Mouse (Mus musculus) adrenal gland, postnatal 36 days (tissue): ENCODE data around the gene Frmd4b. TPM values are rescaled to one million over a fixed set of nuclear protein-coding genes. Genes with fewer than 3 reads are reported as not detected.
"Not testable (repeated sequence)": the region's sequence is repeated elsewhere in the genome, so short reads cannot be mapped to it uniquely, and the experiment has no call there.

Experiments used
- DNase-seq, 2 experiments: peaks; one replicate each; pipeline ENCODE4 v3.0.0; 2021; ENCODE audit warnings: mixed read lengths in 1 of 2
- total RNA-seq, 2 experiments: library from RNA; stranded (reverse); gene quantifications; 2 replicates each; pipeline ENCODE4 v1.2.3; 2021

Frmd4b gene
- total RNA-seq, 2 experiments from 2014 or later: 18.3 to 22.1 TPM

DNA sequence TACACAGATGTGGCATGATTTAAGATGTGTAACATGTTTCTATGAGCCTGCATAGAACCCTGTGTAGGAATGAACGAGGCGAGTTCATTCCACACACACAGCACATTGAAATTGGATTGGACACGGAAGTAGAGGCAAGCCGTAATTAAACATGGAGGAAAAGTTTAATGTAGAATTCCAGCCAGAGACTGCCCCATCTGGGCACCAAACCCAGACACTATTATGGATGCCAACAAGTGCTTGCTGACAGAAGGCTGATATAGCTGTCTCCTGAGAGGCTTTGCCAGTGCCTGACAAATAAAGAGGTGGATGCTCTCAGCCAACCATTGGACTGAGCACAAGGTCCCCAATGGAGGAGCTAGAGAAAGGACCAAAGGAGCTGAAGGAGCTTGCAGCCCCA is 201.8 kb downstream of the Frmd4b start:
- DNase-seq: not testable (repeated sequence)

DNA sequence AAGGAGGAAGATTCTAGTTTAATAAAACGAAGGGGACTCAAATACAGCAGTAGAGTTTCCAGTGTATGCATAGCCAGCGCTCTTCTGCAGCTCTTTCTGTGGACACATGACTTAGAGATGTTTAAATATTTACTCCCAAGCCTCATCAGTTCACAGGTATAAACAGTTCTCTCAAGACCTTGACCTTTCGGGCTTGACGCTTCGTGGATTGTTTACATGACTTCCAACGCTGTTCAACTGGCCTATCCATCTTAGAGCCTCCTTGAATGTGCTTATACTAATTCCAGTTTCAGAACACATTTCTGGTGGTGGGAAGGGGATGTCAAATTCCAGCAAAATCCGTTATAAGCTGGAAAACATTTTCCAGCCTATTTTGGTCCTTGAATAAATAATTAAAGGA is 203.9 kb downstream of the Frmd4b start:
- no peak for DNase-seq

- no peak for DNase-seq
These were observed 204.9 kb downstream of the Frmd4b start for GRCm38 (mm10) chr6:97412403-97412802.

DNA sequence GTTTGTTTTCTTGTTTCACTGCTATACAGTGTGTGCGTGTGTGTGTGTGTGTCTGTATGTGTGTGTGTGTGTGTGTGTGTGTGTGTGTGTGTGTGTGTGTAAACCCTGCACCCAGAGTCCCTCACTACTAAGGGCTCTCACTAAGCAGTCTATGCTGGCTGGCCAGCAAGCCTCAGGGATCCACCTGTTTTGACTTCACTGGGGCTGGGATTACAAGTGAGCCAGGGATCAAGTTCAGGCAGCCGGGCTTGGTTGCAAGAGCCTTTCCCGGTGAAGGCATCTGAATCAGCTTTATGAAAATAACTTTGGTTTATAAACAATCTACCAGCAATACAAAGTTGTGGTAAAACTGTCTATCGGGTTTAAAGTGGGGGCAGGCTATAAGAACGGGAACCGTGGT is 206.0 kb downstream of the Frmd4b start:
- no peak for DNase-seq

GRCm38 (mm10) chr6:97409467-97410239 is 207.7 kb downstream of the Frmd4b start:
- DNase-seq: no peak

- DNase-seq: no peak
These were observed 209.4 kb downstream of the Frmd4b start for GRCm38 (mm10) chr6:97407914-97408313.

GRCm38 (mm10) chr6:97407425-97407824 is 209.9 kb downstream of the Frmd4b start:
- DNase-seq: no peak

DNA sequence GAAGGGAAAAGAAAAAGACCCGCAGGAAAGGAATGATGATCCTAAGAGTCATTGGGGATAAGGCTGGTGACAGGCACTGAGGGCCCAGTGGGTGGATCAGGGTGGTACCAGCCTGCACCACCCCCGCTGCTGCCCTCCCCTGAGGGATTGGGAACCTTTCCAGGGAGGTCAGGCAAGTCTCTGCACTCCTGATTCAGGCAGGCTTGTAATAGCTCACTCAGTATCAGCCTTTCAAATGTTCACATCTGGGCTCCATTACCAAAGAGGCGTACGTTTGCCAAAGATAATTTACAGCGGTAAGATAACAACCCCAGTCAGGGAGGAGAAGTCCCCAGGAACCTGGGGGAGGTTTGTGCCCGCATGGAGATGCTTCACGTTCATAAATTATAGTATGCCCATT is 212.0 kb downstream of the Frmd4b start:
- no peak for DNase-seq

DNA sequence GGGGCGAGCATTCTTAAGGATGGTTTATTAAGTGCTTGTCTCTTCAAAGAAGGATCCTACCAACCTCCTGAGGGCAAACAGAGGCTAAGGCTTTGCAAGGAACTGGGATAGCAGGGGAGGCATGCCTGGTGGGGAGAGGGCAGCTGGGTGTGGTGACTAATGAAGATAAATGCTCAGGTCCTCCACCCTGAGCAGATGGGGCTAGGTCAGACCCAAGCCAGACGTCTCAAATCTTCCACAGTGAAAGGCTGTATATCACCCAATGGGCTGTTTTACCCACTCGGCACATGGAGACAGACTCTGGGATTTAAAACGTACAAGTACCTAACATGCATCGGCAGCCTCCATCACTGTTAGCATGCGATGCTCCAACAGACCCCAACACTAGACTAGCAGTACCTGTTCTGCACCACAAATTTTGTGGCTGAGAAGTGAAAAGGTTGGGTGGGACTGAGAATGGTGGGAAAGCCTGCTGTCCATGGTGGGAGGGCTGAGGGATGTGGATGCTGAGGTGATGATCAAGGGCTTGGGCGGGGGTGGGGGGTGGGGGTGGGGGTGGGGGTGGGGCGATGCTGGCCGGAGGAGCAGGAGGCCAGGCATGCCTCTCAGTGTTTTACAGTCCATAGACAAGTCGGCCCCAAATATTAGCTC is 214.4 kb downstream of the Frmd4b start:
- no peak for DNase-seq

GRCm38 (mm10) chr6:97400446-97400845 is 216.9 kb downstream of the Frmd4b start:
- no peak for DNase-seq

DNA sequence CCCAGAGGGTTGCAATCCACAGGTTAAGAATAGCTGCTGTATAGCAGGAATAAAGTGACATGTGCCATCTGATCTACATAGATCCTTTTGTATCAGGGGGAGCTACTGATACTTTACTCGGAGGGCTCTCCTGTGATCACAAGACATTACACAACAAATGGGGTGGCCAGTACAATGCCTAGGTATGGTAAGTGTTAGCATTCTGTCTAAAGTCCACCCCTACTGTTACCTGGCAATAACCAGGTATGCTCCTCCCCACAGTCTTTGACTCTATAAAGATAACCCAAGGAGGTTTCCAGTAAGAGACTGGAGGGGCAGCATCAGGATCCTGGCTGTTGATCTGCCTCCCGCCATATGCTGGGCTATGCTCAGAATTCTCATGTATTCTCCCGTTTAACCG is 219.4 kb downstream of the Frmd4b start:
- no peak for DNase-seq

- no peak for DNase-seq
These were observed 220.4 kb downstream of the Frmd4b start for GRCm38 (mm10) chr6:97396957-97397354.

DNA sequence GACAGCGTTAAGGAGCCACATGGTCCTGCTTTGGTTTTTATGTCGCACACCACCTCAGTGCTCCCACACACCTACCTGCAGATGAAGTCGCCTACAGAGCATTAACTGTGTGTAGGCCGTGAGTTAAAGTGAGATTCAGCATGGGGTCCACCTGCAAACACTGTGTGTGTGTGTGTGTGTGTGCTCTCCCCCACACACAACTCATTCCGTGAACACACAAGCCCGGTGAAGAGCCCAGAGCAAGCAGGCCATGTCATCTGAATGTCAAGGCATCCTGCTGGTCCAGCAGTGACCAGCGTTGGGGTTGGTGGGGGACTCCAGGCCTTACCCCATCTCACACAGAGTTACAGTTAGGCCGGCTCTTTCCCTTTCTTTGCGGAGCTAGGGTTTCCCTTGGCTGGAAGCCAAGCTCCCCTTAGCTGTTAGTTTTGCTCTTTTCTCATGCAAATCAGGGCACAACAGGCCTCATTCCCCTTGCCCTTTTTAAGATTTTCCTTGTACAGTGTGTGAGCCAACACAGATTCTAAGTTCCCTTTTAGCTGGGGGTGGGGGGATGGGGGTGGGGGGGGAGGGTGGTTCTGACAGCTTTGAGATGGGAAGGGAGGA is 220.9 kb downstream of the Frmd4b start:
- no peak for DNase-seq

- peak; percentile 67 to 69 for DNase-seq
These were observed 221.6 kb downstream of the Frmd4b start for GRCm38 (mm10) chr6:97395477-97396350.

- DNase-seq: no peak
These were observed 222.8 kb downstream of the Frmd4b start for GRCm38 (mm10) chr6:97394473-97395075.

DNA sequence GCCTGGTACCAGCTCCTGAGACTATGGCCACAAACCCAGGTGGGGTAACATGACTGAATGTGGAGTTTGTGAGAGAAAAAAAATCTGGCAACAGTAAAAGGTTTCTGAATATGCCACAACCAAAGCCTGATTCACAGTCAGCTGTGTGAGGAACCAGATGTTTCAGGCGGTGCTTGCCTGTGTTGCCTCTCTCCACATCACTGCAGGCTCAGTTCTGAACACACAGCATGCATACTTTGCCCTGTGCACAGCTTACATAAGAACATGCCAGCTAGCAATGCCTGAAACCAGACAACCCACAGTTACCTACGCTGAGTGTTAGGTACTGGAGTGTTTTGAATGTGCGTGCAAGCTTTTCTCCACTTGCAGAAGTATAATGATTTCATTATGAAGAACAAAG is 224.4 kb downstream of the Frmd4b start:
- no peak for DNase-seq

- no peak for DNase-seq
These were observed 230.0 kb downstream of the Frmd4b start for GRCm38 (mm10) chr6:97387388-97387787.

DNA sequence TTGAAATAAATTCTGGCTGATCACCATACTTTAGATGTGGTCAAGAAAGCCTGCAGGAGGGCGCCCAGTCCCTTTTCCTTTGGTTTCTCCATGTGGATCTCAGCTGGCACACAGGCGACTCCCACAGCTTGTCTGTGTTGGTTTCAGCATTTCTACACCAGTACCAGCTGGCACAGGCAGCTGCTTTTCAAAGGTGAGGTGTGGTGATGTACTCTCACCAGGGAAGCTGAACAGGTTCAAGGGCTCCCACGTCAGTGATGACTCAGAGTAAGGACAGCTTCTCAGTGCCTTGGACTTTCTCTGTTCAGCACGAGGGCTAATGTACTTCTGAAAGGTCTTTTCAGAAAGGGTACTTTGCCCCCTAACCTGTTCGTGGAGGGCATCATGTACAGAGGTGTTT is 232.4 kb downstream of the Frmd4b start:
- peak; percentile 26 to 28 for DNase-seq

DNA sequence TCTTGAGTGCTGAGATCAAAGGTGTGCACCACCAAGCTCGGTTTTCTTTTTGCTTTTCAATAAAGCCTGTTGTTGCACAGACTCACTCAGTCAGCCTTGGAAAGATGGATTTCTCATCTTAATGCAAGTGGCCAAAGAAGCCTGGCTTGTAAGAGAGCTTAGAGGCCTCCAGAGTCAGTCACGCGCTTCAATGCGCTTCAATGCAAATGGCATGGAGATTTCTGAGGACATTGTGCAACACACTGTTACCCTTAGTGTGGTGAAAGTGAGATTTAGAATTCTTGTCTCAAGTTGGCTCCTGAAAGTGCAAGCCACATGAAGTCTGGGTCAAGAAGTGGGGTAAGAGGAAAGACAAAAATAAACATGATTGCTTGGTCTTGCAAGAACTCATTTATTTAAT is 236.1 kb downstream of the Frmd4b start:
- no peak for DNase-seq

- DNase-seq: no peak
These were observed 246.4 kb downstream of the Frmd4b start for GRCm38 (mm10) chr6:97370947-97371346.

DNA sequence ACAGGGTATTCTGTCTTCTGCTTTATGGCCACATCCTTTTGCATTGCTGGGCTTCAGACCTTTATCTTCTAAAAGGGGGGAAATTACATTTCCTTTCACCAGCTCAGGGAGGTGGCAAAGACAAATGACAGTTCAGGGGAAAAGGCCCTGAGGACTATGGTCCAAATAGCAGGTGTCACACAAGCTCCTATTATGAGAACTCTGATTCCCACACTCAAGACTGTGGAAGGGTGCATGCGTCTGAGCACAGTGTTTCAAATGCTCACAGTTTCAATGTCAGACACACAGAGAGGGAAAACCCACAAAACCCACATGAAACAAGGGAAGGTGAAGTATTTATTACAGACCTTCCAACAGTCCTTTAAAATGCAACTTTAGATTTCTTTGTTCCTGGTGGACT is 246.9 kb downstream of the Frmd4b start:
- no peak for DNase-seq

DNA sequence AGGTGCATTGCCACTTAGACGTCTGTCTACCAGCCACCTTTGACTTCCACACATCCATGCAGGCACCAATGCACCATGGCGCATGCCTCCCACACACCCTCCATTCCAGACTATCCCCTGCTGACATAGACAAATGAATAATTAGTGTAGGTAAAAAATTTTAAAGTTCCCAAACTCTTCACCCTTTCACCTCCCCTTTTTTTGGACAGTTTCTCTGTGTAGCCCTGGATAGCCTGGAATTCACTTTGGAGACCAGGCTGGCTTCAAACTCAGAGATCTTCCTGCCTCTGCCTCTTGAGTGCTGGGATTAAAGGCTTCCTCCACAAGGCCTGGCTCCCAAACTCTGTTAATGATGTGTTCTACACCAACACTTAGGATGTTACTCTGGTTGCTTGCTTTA is 253.5 kb downstream of the Frmd4b start:
- DNase-seq: no peak
